Mouse (Mus musculus): ENCODE results near the gene Dus3l. TPM values are rescaled to one million over a fixed set of nuclear protein-coding genes. Genes with fewer than 3 reads are reported as not detected.
A peak's percentile ranks its signal among the peaks of the same experiment; 100 is the strongest.

The Dus3l gene
- total and polyA plus RNA-seq, 3 experiments, result 30.0 to 104 (median 36.2) TPM

DNA sequence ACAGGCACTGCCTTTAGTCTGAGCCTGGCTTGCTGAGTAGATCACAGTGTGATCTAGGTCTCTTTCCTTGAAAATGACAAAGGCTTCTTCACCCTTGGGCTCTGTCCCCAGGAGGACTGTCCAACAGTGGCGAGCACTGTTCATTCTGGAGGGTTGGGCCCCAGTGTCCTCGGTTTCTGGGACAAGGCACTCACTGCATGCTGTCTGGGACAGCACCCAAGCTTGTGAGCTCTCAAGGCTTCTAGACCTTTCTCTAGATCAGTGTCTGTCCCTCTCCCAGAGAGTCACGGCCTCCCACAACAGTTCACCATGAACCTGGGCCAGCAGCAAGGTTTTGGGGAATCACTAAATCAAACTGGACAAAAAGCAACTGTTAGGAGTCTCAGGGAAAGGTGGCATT, 28.0 kb downstream of the Dus3l start:
- peak; percentile 48 for DNase-seq

GRCm38 (mm10) chr17:56793614-56794319, 29.2 kb downstream of the Dus3l start:
- DNase-seq, result no peak

DNA sequence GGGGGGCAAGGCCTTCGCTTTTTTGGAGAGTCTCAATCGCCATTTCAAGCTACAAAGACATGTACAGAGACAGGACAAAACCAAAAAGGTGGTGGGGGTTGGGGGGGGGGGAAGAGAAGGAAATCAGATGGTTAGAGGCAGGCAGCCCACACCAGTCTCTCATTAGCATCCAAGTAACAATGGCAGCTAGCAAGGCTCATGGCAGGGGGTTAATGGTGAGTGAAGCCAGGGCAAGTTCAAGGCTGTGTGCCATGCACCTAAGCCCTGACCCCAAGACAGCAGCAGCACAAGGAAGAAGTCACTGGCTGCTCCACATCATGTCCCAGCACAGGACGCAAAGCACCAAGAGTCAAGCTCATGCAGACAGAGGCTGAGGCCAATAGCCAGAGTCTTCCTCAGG, 34.7 kb downstream of the Dus3l start:
- DNase-seq, result no peak

DNA sequence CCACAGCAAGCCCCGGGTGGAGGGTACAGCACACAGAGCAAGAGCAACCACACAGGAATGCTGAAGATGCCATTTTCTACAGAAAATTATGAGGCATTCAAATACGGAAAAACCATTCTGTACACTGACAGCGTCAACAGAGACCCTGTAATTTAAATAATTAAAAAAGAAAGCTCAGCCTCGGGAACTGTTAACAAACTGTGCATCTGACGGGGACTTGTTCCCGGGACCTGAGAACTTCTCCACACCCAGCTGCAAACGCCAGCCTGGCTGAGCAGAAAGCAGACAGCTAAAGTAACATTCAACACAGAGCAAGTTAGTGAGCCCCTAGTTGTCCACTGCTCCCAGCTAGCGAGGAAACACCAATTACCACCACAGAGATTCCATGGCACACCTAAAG, 37.5 kb downstream of the Dus3l start:
- no peak for DNase-seq

DNA sequence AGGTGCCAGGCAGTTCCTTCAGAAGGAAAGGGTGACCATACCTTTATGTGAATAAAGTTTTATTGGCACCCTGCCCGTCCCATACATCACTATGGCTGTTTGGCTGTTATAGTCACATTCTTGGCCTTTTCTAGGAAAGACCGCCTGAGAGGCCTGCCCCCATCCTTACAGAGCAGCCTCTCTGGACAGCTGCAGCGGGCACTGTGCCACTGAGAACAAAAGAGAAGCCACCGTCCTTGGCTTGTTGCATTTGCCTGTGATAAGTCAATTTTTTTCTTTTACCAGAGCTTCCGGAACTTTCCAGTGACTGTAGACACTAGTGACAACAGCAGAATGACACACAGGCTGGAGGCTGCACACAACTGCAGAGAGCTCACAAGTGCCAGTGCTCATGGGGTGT, 40.4 kb downstream of the Dus3l start:
- DNase-seq, result peak; percentile 81

- DNase-seq, result peak; percentile 70
These were observed 41.2 kb downstream of the Dus3l start for GRCm38 (mm10) chr17:56805784-56806183.

GRCm38 (mm10) chr17:56808518-56808917, 44.0 kb downstream of the Dus3l start:
- peak; percentile 88 for DNase-seq

DNA sequence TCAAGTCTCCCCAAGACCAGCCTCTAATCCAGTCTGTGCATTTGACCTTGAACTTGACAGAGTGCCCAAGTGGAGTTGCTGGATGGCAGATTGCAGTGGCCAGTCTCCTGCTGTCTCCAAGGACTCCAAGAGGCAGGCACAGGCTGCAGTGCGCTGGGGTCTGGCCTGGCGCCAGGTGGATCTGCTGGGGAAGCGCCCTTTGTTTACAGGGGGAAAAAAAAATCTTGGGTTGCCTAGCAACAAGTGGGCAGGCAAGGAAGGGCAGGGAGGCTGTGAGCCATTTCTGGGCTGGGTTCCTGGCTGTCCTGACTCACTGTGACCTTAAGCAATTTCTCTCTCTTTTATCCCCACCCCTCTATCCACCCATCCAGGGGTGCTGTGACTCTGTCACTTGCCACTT, 45.7 kb downstream of the Dus3l start:
- peak; percentile 98 for DNase-seq

DNA sequence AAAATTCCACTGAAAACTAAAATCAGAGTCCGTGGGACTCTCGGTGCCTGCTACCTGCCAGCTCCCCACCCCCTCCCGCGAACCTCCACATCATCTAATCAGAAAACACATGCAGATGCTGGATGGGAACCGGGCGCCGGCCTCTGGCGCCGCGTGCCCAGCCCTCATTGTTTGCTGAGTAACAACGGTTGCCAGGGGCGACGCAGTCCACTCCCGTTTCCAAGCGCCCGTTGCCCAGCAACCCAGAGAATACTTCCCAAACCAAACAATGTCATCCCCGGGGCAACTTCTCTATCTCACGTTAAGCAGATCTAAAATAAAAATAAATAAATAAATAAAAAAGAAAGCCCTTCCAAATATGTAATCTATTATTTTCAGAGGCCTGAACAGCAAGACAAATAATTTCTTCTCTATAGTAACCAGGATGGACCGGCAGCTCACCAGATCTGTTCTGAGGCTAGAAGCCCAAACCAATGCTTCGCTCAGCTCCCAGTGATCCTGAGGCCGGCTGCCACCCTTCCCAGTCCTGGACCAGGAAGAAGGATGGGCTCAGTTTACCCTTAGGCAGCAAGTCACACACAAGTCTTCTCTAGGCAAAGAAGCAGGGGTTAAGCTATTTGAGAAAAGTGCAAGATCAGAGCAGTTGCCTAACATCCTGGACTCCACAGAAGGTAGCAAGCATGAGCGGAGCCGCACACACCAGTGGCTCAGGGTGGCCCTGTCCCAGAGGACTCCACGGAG, 49.9 kb downstream of the Dus3l start:
- DNase-seq, result peak; percentile 81

- no peak for DNase-seq
These were observed 50.4 kb downstream of the Dus3l start for GRCm38 (mm10) chr17:56815057-56815345.

DNA sequence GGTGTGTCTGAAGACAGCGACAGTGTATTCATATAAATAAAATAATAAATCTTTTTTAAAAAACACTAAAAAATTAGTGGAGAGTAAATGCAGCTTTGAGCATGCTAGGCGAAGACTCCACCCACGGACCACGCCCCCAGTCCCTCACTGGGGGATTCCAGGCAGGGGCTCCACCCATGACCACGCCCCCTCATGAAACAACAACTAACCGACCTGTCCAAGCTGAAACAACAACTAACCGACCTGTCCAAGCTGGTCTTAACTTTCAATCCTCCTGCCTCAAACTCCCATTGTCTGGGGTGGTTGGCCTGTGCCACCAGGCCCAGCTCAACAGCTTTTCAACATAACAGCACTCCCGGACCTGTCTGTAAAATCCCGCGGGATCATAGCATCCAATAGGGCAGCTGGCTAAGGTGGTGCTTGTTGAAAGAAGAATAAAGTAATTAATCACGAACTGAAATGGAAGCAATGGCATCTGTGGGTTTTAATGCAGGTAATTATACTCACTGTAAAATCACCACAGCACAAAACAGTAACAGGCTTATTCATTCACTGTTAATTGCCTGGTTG, 53.6 kb downstream of the Dus3l start:
- DNase-seq, result no peak

GRCm38 (mm10) chr17:56819032-56819545, 54.5 kb downstream of the Dus3l start:
- peak; percentile 26 for DNase-seq

Other genes starting within 250 kb of the Dus3l start
- gene Gm20219, start 210.4 kb upstream of the Dus3l start, total RNA-seq (2021), result under 1 TPM; 0.31 to 0.98 TPM
- gene Gm20219, start 210.4 kb upstream of the Dus3l start, polyA plus RNA-seq (2012; rRNA removed), result 2.6 and 3.0 TPM in 2 replicates
- 100 to 1,000 TPM in 1 of 2 experiments, 10 to 100 TPM in 1; 82.8 to 119 TPM for gene Safb2, start 180.2 kb upstream of the Dus3l start, total RNA-seq (2021)
- 65.4 and 89.2 TPM in 2 replicates for gene Safb2, start 180.2 kb upstream of the Dus3l start, polyA plus RNA-seq (2012; rRNA removed)
- gene Safb, start 179.9 kb upstream of the Dus3l start, total RNA-seq (2021), result 100 to 1,000 TPM in 1 of 2 experiments, 10 to 100 TPM in 1; 87.4 to 126 TPM
- 77.8 and 121 TPM in 2 replicates for gene Safb, start 179.9 kb upstream of the Dus3l start, polyA plus RNA-seq (2012; rRNA removed)
- 100 to 1,000 TPM; 317 to 361 TPM for gene 2410015M20Rik, start 155.0 kb upstream of the Dus3l start, total RNA-seq (2021)
- gene 2410015M20Rik, start 155.0 kb upstream of the Dus3l start, polyA plus RNA-seq (2012; rRNA removed), result 98.0 and 117 TPM in 2 replicates
- gene Rpl36, start 151.3 kb upstream of the Dus3l start, total RNA-seq (2021), result 100 to 1,000 TPM; 720 to 828 TPM
- gene Rpl36, start 151.3 kb upstream of the Dus3l start, polyA plus RNA-seq (2012; rRNA removed), result 1,273 and 1,721 TPM in 2 replicates
- gene Lonp1, start 137.9 kb upstream of the Dus3l start, total RNA-seq (2021), result 100 to 1,000 TPM; 549 to 571 TPM
- gene Lonp1, start 137.9 kb upstream of the Dus3l start, polyA plus RNA-seq (2012; rRNA removed), result 447 and 560 TPM in 2 replicates
- 1 to 10 TPM; 1.1 to 6.6 TPM for gene Catsperd, start 136.6 kb upstream of the Dus3l start, total RNA-seq (2021)
- 1.4 and 1.9 TPM in 2 replicates for gene Catsperd, start 136.6 kb upstream of the Dus3l start, polyA plus RNA-seq (2012; rRNA removed)
- 10 to 100 TPM; 64.3 to 77.8 TPM for gene Ranbp3, start 91.5 kb upstream of the Dus3l start, total RNA-seq (2021)
- gene Ranbp3, start 91.5 kb upstream of the Dus3l start, polyA plus RNA-seq (2012; rRNA removed), result 82.4 and 97.1 TPM in 2 replicates
- gene Ndufa11, start 47.0 kb upstream of the Dus3l start, total RNA-seq (2021), result 100 to 1,000 TPM; 263 to 339 TPM
- gene Ndufa11, start 47.0 kb upstream of the Dus3l start, polyA plus RNA-seq (2012; rRNA removed), result 862 and 877 TPM in 2 replicates
- gene Vmac, start 46.7 kb upstream of the Dus3l start, total RNA-seq (2021), result 10 to 100 TPM; 26.8 to 31.6 TPM
- gene Vmac, start 46.7 kb upstream of the Dus3l start, polyA plus RNA-seq (2012; rRNA removed), result 50.2 and 57.3 TPM in 2 replicates
- 1 to 10 TPM; 3.2 to 3.9 TPM for gene Nrtn, start 7.2 kb upstream of the Dus3l start, total RNA-seq (2021)
- gene Nrtn, start 7.2 kb upstream of the Dus3l start, polyA plus RNA-seq (2012; rRNA removed), result 53.9 and 64.0 TPM in 2 replicates
- under 1 TPM; 0.43 to 0.73 TPM for gene Prr22, start 5.5 kb downstream of the Dus3l start, total RNA-seq (2021)
- gene Prr22, start 5.5 kb downstream of the Dus3l start, polyA plus RNA-seq (2012; rRNA removed), result 4.7 and 5.6 TPM in 2 replicates
- 1 to 10 TPM; 5.7 to 7.8 TPM for gene Rfx2, start 66.3 kb downstream of the Dus3l start, total RNA-seq (2021)
- 12.3 and 13.4 TPM in 2 replicates for gene Rfx2, start 66.3 kb downstream of the Dus3l start, polyA plus RNA-seq (2012; rRNA removed)
- gene Acsbg2, start 109.7 kb downstream of the Dus3l start, total RNA-seq (2021), result under 1 TPM; 0.20 to 0.59 TPM
- gene Acsbg2, start 109.7 kb downstream of the Dus3l start, polyA plus RNA-seq (2012; rRNA removed), result 0.09 and 0.11 TPM in 2 replicates
- gene 1700061G19Rik, start 110.7 kb downstream of the Dus3l start, total RNA-seq (2021), result 1 to 10 TPM; 2.7 to 5.1 TPM
- gene 1700061G19Rik, start 110.7 kb downstream of the Dus3l start, polyA plus RNA-seq (2012; rRNA removed), result 0.07 and 0.13 TPM in 2 replicates
- 10 to 100 TPM; 32.9 to 46.8 TPM for gene Mllt1, start 170.7 kb downstream of the Dus3l start, total RNA-seq (2021)
- 54.8 and 55.0 TPM in 2 replicates for gene Mllt1, start 170.7 kb downstream of the Dus3l start, polyA plus RNA-seq (2012; rRNA removed)
- gene Acer1, start 217.4 kb downstream of the Dus3l start, total RNA-seq (2021), result under 1 TPM in 1 of 2 experiments, not detected in 1; 0.23 TPM
- gene Acer1, start 217.4 kb downstream of the Dus3l start, polyA plus RNA-seq (2012; rRNA removed), result 0.42 and 0.51 TPM in 2 replicates
- gene Clpp, start 225.5 kb downstream of the Dus3l start, total RNA-seq (2021), result 100 to 1,000 TPM; 118 to 140 TPM
- 378 and 412 TPM in 2 replicates for gene Clpp, start 225.5 kb downstream of the Dus3l start, polyA plus RNA-seq (2012; rRNA removed)
- 10 to 100 TPM; 58.3 to 81.0 TPM for gene Alkbh7, start 232.6 kb downstream of the Dus3l start, total RNA-seq (2021)
- 182 and 186 TPM in 2 replicates for gene Alkbh7, start 232.6 kb downstream of the Dus3l start, polyA plus RNA-seq (2012; rRNA removed)
- gene Pspn, start 235.3 kb downstream of the Dus3l start, total RNA-seq (2021), result not detected
- gene Pspn, start 235.3 kb downstream of the Dus3l start, polyA plus RNA-seq (2012; rRNA removed), result 1.9 TPM in 2 replicates
- gene Gtf2f1, start 246.5 kb downstream of the Dus3l start, total RNA-seq (2021), result 10 to 100 TPM; 55.8 to 57.3 TPM
- gene Gtf2f1, start 246.5 kb downstream of the Dus3l start, polyA plus RNA-seq (2012; rRNA removed), result 23.8 and 28.5 TPM in 2 replicates
- not detected for gene Gm17949, start 246.7 kb downstream of the Dus3l start, total RNA-seq (2021)
- gene Gm17949, start 246.7 kb downstream of the Dus3l start, polyA plus RNA-seq (2012; rRNA removed), result not detected in 2 replicates

Measured in adrenal gland, adult 2 months (tissue).